Mouse (Mus musculus): Measurements from ENCODE around the gene Lrrc3c. TPM values are rescaled to one million over a fixed set of nuclear protein-coding genes. Genes with fewer than 3 reads are reported as not detected.
A peak's percentile ranks its signal among the peaks of the same experiment; 100 is the strongest.
"Not testable (repeated sequence)": the region's sequence is repeated elsewhere in the genome, so short reads cannot be mapped to it uniquely, and the experiment has no call there.

Gene Lrrc3c
- total RNA-seq, 2 experiments from 2014 or later: not detected

DNA sequence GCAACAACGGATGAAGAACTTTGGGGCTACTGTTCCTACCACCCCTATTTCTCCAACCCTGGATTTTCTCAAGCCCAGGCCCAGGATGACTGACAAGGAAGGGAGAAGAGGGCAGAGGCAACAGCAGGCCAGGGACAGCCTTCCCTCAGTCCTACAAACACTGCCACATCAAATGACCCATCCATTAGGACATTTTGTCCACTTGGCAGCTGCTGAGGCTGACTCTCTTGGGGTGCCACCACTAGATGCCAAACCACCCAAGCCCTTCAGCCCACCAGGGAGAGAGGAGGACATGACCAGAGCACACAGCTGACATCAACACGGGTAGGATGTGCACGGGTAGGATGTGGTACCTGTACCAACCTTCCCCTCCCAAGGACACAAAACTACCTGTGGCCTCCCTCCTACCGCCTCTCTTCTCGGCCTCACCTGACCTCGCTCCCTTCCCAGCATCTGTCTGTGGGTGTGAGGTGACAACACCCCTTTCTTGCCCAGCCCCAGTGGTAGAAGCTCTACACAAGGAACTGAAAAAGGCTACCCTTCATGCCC is 13.4 kb upstream of the Lrrc3c start:
- ATAC-seq (replicated peaks; ENCODE audit: poor library complexity): no peak

DNA sequence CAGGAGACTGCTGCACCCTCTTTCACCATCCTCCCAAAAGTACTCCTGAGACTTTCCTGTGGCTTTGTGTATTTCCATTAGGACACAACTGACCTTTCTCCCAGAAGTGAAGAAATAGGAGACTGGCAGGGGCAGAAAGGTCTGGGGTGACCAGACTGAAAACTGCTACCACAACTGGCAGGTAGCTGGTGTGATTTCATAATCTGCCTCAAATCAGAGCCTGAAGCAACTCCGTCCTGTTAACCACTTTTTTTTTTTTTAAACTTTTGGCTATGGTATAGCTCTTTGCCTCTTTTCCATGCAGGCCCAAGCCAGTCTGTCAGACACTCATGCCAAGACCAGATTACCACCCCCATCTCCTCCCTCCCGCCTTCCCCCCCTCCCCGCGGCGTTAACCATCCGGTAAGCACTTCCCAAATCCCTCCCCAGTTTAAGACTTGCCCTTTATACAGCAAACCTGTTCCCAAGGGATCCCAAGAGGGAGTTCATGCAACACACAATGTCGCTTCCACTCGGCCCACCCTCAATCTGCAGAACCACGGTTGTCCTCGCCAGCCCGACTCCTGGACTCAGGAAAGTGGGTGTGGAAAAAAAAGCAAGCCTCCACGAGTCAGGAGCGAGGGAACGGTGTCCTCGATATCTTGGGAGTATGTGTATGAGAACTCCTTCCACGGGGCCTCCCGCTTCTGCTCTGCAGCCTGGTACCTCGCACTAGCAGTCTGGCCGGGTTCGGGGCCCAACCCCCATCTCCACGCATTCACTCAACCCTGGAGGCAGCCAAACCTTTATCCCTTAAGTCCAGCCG is 11.8 kb upstream of the Lrrc3c start:
- ATAC-seq (replicated peaks; ENCODE audit: poor library complexity): no peak

DNA sequence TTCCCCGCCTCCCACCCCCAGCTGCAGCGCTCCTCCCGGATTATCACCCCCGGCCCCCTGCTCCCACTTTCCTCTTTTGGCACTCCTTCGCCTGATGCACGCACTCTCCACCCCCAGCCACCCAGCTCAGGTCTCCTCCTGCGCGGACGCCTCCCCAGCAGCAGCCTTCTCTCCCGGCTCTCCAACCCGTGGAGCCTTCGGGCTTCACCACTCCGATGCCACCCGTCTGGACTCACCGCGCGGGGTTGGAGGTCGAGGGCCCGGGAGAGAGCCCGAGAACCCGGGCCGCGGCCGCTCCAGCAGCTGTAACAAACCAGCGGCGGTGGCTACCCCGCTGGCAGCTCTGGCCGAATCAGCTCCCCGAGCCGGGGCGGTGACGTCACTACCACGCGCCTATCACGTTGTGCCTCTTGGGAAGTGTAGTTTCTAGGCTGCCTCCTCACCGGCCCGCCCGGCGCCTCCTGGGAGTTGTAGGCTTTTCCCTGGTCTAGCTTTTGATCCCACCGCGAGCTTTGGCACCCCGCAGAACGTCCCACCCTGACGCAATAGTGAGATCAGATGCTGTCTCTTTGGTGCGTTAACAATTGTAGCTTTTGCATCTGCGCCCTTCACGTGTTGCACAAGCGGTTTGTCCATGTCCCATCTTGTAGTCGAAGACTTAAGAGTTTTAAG is 11.1 kb upstream of the Lrrc3c start, which contains the start of gene Ormdl3:
Ormdl3 (minus strand) TSS at position 477 of the 672 bp plus-strand sequence.
- ATAC-seq (replicated peaks; ENCODE audit: poor library complexity): peak; percentile 70

DNA sequence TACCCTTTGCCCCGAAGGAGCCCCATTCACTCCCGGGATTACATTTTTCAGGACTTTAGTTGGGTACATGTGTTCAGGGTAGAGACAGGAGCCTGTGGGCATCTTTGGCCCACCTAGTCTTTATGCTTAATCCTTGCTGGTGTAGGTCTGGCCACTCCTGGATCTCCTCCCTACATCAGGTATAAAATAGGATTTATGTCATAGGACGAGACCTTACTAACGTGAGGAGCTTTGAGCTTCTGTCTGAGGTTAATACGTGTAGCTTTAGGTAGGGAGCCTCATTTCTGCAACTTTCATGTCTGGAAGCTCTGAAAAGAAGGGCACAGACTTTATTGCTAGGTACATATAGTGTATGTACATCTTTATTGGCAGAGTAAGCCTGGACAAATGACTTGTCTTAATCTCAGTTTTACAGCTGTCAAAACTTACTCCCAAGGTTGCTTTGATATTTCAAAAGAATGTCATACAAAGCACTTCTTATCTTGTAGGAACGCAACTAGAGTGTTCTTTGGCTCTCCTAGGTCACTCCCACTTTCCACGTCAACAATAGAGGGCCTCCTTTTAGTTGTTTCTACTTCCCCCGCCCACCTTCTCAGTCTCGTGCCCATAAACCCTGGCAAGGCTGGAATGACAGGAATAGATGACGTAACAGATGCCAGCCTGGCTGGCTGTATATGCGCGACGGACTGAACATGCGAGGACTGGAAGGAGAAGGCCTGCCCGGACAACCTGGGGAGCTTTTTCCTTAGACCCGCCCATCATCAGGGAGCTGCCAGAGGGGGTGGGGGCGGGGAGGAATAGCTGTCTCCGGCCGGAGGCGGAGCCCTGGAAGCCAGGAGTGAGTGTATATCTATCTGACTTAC is 10.2 kb upstream of the Lrrc3c start:
- peak; percentile 69 for ATAC-seq (replicated peaks; ENCODE audit: poor library complexity)

GRCm38 (mm10) chr11:98588833-98589281 is 9.2 kb upstream of the Lrrc3c start:
- ATAC-seq (replicated peaks; ENCODE audit: poor library complexity): no peak

DNA sequence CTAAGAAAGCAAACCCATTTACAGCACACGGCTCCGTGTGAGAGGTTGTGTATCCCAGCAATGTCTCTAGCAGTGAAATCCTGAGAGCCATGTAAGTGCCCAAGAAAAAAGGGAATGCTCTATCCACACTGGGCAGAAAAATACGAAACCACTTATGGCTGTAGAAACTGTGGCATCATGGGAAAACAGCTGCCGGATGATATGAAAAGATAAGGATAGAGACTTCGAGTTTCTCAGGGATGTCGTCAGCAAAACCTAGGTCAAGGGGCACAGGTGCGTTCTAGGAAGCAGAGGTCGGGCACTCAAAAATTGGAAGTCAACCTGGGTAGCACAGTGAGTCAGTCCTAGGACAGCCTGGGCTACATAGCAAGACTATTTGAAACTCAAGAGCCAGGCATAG is 8.8 kb upstream of the Lrrc3c start:
- no peak for ATAC-seq (replicated peaks; ENCODE audit: poor library complexity)

DNA sequence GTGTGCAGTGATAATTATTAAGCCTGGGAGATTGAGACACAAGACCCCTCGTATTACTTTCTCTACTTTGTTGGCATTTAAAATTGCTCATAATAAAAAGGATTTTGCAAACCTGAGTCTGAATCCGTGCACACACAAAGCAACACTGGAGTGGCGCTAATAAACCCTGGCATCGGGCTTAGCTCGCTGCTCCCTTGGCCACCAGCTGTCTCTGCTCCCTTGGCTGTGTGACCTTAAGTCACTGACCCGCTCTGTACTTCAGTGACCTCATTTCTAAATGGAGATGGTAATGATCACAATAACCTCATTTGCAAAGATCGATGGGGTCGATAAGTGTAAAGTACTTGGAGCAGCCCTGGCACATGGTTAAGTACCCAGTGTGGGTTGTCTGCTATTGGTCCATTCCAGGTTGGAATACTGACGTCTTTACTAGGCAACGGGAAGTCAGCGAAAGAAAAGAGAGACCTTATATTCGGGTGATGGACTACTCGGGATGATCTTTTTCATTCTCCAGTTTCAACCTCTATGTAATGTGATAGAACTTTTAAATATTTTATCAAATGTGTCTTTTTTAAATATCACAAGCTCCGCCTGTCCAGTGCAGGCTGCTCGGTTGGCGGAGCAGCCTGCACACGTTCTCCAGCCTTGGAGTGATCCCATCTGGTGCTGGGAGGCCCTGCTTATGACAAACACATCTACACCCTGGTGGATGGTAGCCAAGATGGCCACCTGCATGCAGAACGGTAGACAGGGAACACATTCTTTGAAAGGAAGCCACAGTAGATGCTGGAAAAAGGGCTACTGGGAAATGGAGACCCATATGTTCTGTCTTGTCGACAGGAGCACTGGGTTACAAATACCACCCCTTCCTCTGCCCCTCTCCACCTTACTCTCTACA is 7.3 kb upstream of the Lrrc3c start:
- ATAC-seq (replicated peaks; ENCODE audit: poor library complexity): no peak

GRCm38 (mm10) chr11:98595021-98595420 is 3.1 kb upstream of the Lrrc3c start:
- ATAC-seq (replicated peaks; ENCODE audit: poor library complexity): no peak

GRCm38 (mm10) chr11:98595473-98595872 is 2.6 kb upstream of the Lrrc3c start:
- no peak for ATAC-seq (replicated peaks; ENCODE audit: poor library complexity)

DNA sequence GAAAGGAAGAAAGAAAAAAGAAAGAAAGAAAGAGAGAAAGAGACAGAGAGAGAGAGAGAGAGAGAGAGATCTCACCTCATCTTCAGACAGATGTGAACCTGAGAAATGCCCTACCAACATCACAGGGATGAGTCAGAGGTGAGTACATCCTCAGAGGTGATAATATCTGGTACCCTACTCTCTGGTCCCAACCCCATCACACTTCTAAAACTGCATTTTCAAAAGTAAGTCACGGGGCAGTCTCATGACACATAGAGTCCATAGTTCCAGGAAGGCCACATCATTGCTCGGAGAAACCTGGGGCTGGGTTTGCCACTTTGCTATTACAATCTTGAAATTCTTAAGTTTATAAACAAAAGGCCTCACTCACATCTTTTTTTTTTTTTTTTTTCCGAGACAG is 2.1 kb upstream of the Lrrc3c start:
- ATAC-seq (replicated peaks; ENCODE audit: poor library complexity): no peak

- ATAC-seq (replicated peaks; ENCODE audit: poor library complexity): peak; percentile 88
Observed at GRCm38 (mm10) chr11:98597363-98597762, 728 bp upstream of the Lrrc3c start.

DNA sequence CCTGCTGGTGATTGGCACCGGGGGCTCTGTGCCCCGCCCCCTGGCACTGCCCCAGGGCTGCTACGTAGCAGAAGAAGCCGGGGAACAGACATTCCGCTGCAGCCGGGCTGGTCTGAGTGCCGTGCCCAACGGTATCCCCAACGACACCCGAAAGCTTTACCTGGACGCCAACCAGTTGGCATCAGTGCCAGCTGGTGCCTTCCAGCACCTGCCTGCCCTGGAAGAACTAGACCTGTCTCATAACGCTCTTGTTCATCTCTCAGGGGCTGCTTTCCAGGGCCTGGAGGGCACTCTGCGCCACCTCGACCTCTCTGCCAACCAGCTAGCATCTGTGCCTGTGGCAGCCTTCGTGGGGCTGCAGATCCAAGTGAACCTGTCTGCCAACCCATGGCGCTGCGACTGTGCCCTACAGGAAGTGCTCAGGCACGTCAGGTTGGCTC is 780 bp downstream of the Lrrc3c start:
- ATAC-seq (replicated peaks; ENCODE audit: poor library complexity): no peak

GRCm38 (mm10) chr11:98599291-98599690 is 1.2 kb downstream of the Lrrc3c start:
- no peak for ATAC-seq (replicated peaks; ENCODE audit: poor library complexity)

DNA sequence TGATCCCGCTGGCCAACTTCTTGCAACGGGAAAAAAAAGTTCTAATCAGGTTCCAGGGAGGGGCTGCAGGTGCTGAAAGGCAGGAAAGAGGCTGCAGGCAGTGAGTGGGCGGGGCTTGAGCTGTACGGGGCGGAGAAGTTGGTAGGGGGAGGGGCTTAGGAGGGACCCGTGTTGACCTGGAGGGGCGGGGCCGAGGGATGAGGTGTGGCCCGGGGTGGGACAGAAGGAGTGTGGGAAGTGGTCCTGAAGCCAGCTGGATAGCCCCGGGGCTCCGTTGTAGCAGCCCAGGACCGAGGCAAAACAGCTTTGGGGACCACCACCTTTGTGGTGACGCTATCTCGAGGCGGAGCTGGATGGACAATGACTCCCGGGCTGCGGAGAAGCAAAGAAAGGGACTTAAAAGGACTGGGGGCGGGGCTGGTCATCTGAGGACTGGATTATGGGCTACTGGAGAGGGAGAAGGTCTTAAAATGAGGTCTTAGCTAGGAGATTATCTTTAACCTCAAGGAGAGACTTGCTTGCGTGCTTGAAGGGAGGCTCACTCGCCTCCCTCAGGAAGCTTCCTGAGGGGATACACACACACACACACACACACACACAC is 4.1 kb downstream of the Lrrc3c start:
- ATAC-seq (replicated peaks; ENCODE audit: poor library complexity): peak; percentile 48

- 0 out of 2 replicates have a peak, but pooled peaks have one; percentile 31 for ATAC-seq (replicated peaks; ENCODE audit: poor library complexity)
Observed at GRCm38 (mm10) chr11:98603953-98604352, 5.9 kb downstream of the Lrrc3c start.

GRCm38 (mm10) chr11:98604911-98605310 is 6.8 kb downstream of the Lrrc3c start:
- ATAC-seq (replicated peaks; ENCODE audit: poor library complexity): not testable (repeated sequence)

GRCm38 (mm10) chr11:98606763-98607162 is 8.7 kb downstream of the Lrrc3c start:
- peak; percentile 90 for ATAC-seq (replicated peaks; ENCODE audit: poor library complexity)

- no peak for ATAC-seq (replicated peaks; ENCODE audit: poor library complexity)
Observed at GRCm38 (mm10) chr11:98620791-98621190, 22.7 kb downstream of the Lrrc3c start.

- not testable (repeated sequence) for ATAC-seq (replicated peaks; ENCODE audit: poor library complexity)
Observed at GRCm38 (mm10) chr11:98623981-98624380, 25.9 kb downstream of the Lrrc3c start.

All from megakaryocyte progenitor cell, adult 5-6 weeks (primary cell).